22 mouse cellular contexts compared by ENCODE assay signal in the genomic region with DNA sequence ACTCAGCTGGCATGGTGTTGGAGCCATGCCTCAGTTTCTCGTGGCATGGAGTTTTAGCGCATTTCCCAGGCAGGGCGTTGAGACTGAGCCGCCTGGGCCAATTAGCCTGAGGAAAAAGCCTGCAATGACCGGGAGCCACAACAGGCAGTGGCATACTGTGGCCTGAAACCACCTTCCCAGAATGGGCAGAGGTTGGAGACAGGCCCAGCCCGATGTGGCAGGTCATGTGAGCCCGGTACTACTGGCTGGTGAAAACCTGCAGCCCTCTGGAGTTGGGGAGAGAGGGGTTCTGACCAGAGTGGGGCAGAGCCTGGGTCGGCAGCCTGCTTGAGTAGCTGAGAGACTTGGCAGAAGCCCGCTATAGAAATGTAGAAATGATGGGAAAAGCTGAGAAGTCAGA. TPM values are rescaled to one million over a fixed set of nuclear protein-coding genes. Genes with fewer than 3 reads are reported as not detected.
"Had no signal": no experiment of that assay in that cellular context is flagged by ENCODE, and none has a peak within 500 bp of the region (broad histone marks: within the 10 kb centered on the region; RNA-seq: fewer than 3 reads in every experiment).

No protein-coding gene starts in this region.

- H3K36me3 ChIP-seq: limb, embryonic 15.5 days; liver, embryonic 12.5 days; midbrain, embryonic 15.5 days; neural tube, embryonic 12.5 days had no signal

- H3K9me3 ChIP-seq: limb, embryonic 15.5 days; liver, embryonic 12.5 days; megakaryocyte, embryonic 14.5 days; midbrain, embryonic 15.5 days; neural tube, embryonic 12.5 days had no signal

- H3K27me3 ChIP-seq: limb, embryonic 15.5 days; liver, embryonic 12.5 days; midbrain, embryonic 15.5 days; neural tube, embryonic 12.5 days had no signal

- H3K4me1 ChIP-seq: limb, embryonic 15.5 days; liver, embryonic 12.5 days; megakaryocyte, embryonic 14.5 days; midbrain, embryonic 15.5 days; neural tube, embryonic 12.5 days had no signal

- H3K27ac ChIP-seq: limb, embryonic 15.5 days; liver, embryonic 12.5 days; midbrain, embryonic 15.5 days; neural tube, embryonic 12.5 days had no signal

- H3K4me2 ChIP-seq: limb, embryonic 15.5 days; liver, embryonic 12.5 days; lung, embryonic 14.5 days; midbrain, embryonic 11.5 days; midbrain, embryonic 15.5 days; neural tube, embryonic 12.5 days had no signal

- ATAC-seq: liver, embryonic 12.5 days; midbrain, embryonic 15.5 days had no signal

- DNase-seq: kidney, postnatal 25 days; layer of hippocampus, adult 9-11 months; layer of hippocampus, postnatal 36 days; lung, postnatal 10 days; lung, postnatal 4 days; thymus, adult 18-20 months; thymus, postnatal 4 days had no signal

- H3K9ac ChIP-seq: limb, embryonic 15.5 days; liver, embryonic 12.5 days; lung, embryonic 14.5 days; midbrain, embryonic 15.5 days; neural tube, embryonic 12.5 days had no signal

- H3K4me3 ChIP-seq: limb, embryonic 15.5 days; liver, embryonic 12.5 days; megakaryocyte, embryonic 14.5 days; midbrain, embryonic 15.5 days; neural tube, embryonic 12.5 days had no signal

RNA-seq across cellular contexts. Expression of a gene that starts 3.6 kb away (rescaled TPM):
- total RNA-seq: layer of hippocampus, postnatal 36 days; left cerebral cortex, adult 8-10 months; left cerebral cortex, postnatal 25 days; monocyte, adult 5-6 weeks; neutrophil, adult 5-6 weeks had no signal
- polyA plus RNA-seq: kidney, embryonic 16.5 days; limb, embryonic 11.5 days; limb, embryonic 15.5 days; liver, embryonic 12.5 days; liver, embryonic 16.5 days; lung, embryonic 14.5 days; midbrain, embryonic 11.5 days; midbrain, embryonic 15.5 days; neural tube, embryonic 12.5 days; stomach, embryonic 14.5 days had no signal

RNA-seq across cellular contexts. Expression of a gene that starts 6.4 kb away (rescaled TPM):
- total RNA-seq: layer of hippocampus, postnatal 36 days; left cerebral cortex, adult 8-10 months; left cerebral cortex, postnatal 25 days; monocyte, adult 5-6 weeks; neutrophil, adult 5-6 weeks had no signal
- polyA plus RNA-seq: kidney, embryonic 16.5 days; limb, embryonic 11.5 days; limb, embryonic 15.5 days; liver, embryonic 12.5 days; liver, embryonic 16.5 days; lung, embryonic 14.5 days; midbrain, embryonic 11.5 days; midbrain, embryonic 15.5 days; neural tube, embryonic 12.5 days; stomach, embryonic 14.5 days had no signal

RNA-seq across cellular contexts. Expression of a gene that starts 35.9 kb away (rescaled TPM):
- total RNA-seq: layer of hippocampus, postnatal 36 days; left cerebral cortex, adult 8-10 months; left cerebral cortex, postnatal 25 days; monocyte, adult 5-6 weeks; neutrophil, adult 5-6 weeks had no signal
- polyA plus RNA-seq: kidney, embryonic 16.5 days; limb, embryonic 11.5 days; limb, embryonic 15.5 days; liver, embryonic 12.5 days; liver, embryonic 16.5 days; lung, embryonic 14.5 days; midbrain, embryonic 11.5 days; midbrain, embryonic 15.5 days; neural tube, embryonic 12.5 days; stomach, embryonic 14.5 days had no signal

RNA-seq across cellular contexts. Expression of a gene that starts 36.7 kb away (rescaled TPM):
- total RNA-seq: layer of hippocampus, postnatal 36 days; left cerebral cortex, adult 8-10 months; left cerebral cortex, postnatal 25 days; monocyte, adult 5-6 weeks; neutrophil, adult 5-6 weeks had no signal
- polyA plus RNA-seq: kidney, embryonic 16.5 days; limb, embryonic 11.5 days; limb, embryonic 15.5 days; liver, embryonic 12.5 days; liver, embryonic 16.5 days; lung, embryonic 14.5 days; midbrain, embryonic 11.5 days; midbrain, embryonic 15.5 days; neural tube, embryonic 12.5 days; stomach, embryonic 14.5 days had no signal

RNA-seq across cellular contexts. Expression of a gene that starts 46.0 kb away (rescaled TPM):
- total RNA-seq: layer of hippocampus, postnatal 36 days; left cerebral cortex, adult 8-10 months; left cerebral cortex, postnatal 25 days; monocyte, adult 5-6 weeks; neutrophil, adult 5-6 weeks had no signal
- polyA plus RNA-seq: kidney, embryonic 16.5 days; limb, embryonic 11.5 days; limb, embryonic 15.5 days; liver, embryonic 12.5 days; liver, embryonic 16.5 days; lung, embryonic 14.5 days; midbrain, embryonic 11.5 days; midbrain, embryonic 15.5 days; neural tube, embryonic 12.5 days; stomach, embryonic 14.5 days had no signal
